In the genomic region with DNA sequence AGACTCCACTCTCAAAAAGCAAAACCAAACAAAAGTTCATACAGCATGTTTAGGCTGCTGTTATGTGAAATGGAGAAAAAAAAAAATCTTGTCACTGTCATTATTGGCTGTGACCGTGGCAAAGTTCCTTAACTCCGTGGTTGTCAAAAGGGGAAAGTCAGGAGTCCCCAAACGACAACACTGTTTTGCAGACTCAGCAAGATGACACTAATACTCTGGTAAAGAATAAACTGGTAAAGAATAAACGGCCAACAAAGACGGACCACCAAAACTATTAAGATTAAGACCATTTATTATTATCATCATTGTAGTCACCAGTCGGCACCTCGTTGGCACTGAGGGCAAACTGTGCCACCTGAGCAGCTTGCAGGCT, we compare ENCODE assay signal across 8 mouse cellular contexts. TPM values are rescaled to one million over a fixed set of nuclear protein-coding genes. Genes with fewer than 3 reads are reported as not detected.
DNase-seq lines count a peak whose midpoint lies in the region; ATAC-seq lines count a peak whose summit lies in the region.

No protein-coding gene starts in this region.

- H3K4me3 ChIP-seq in kidney, embryonic 16.5 days (ENCODE audit: low read length) = peak overlapping the region; percentile 82
- H3K4me3 ChIP-seq in embryonic facial prominence, embryonic 10.5 days = peak overlapping the region; percentile 98
- H3K4me3 ChIP-seq in hindbrain, embryonic 16.5 days (ENCODE audit: low read length) = peak overlapping the region; percentile 90
- peak overlapping the region; percentile 73 for H3K4me3 ChIP-seq in midbrain, embryonic 16.5 days (ENCODE audit: low read depth, low read length)

- intact Hi-C loops in left cerebral cortex, postnatal 25 days (cut with DNase I) = no loop called here

- H3K9me3 ChIP-seq in kidney, embryonic 16.5 days (ENCODE audit: low read length) = no peaks in the 10 kb centered on the region
- H3K9me3 ChIP-seq in embryonic facial prominence, embryonic 10.5 days = no peaks in the 10 kb centered on the region
- no peaks in the 10 kb centered on the region for H3K9me3 ChIP-seq in hindbrain, embryonic 16.5 days (ENCODE audit: control insufficient read depth, low read length)
- no peaks in the 10 kb centered on the region for H3K9me3 ChIP-seq in midbrain, embryonic 16.5 days (replicated peaks; ENCODE audit: control insufficient read depth, low read length, poor library complexity, severe bottlenecking)

- no peak for ATAC-seq in kidney, embryonic 16.5 days (ENCODE audit: low FRiP score, low TSS enrichment)
- no peak for ATAC-seq in hindbrain, embryonic 16.5 days
- no peak for ATAC-seq in midbrain, embryonic 16.5 days

- H3K4me2 ChIP-seq in kidney, embryonic 16.5 days (replicated peaks; ENCODE audit: low read depth, low read length) = peak overlapping the region; percentile 55
- H3K4me2 ChIP-seq in hindbrain, embryonic 16.5 days (ENCODE audit: low read length) = peak overlapping the region; percentile 72
- H3K4me2 ChIP-seq in midbrain, embryonic 16.5 days (ENCODE audit: low read length) = peak overlapping the region; percentile 74

- peak overlapping the region; percentile 91 for H3K9ac ChIP-seq in kidney, embryonic 16.5 days (replicated peaks; ENCODE audit: low read length)
- H3K9ac ChIP-seq in hindbrain, embryonic 16.5 days (ENCODE audit: low read depth, low read length) = peak overlapping the region; percentile 92
- H3K9ac ChIP-seq in midbrain, embryonic 16.5 days (ENCODE audit: low read depth, low read length) = peak overlapping the region; percentile 90

- WGBS in kidney, embryonic 16.5 days = 1% methylated on average over 7 of the region's 7 CpGs
- WGBS in embryonic facial prominence, embryonic 10.5 days = 5% methylated on average over 7 of the region's 7 CpGs
- under 1% methylated on average over 7 of the region's 7 CpGs for WGBS in hindbrain, embryonic 16.5 days
- WGBS in midbrain, embryonic 16.5 days = 2% methylated on average over 7 of the region's 7 CpGs

- H3K27me3 ChIP-seq in kidney, embryonic 16.5 days (ENCODE audit: insufficient read depth, low read length) = no peaks in the 10 kb centered on the region
- H3K27me3 ChIP-seq in embryonic facial prominence, embryonic 10.5 days (replicated peaks; ENCODE audit: low read depth, poor library complexity, severe bottlenecking) = no peaks in the 10 kb centered on the region
- H3K27me3 ChIP-seq in hindbrain, embryonic 16.5 days (replicated peaks; ENCODE audit: control insufficient read depth, insufficient read depth, low read length) = no peaks in the 10 kb centered on the region
- H3K27me3 ChIP-seq in midbrain, embryonic 16.5 days (ENCODE audit: control insufficient read depth, insufficient read depth, low read depth, low read length) = no peaks in the 10 kb centered on the region

- peaks cover 41% of the 10 kb centered on the region for H3K4me1 ChIP-seq in kidney, embryonic 16.5 days (ENCODE audit: insufficient read depth, low read length)
- H3K4me1 ChIP-seq in embryonic facial prominence, embryonic 10.5 days = peaks cover 59% of the 10 kb centered on the region
- peaks cover 29% of the 10 kb centered on the region for H3K4me1 ChIP-seq in hindbrain, embryonic 16.5 days (ENCODE audit: control insufficient read depth, insufficient read depth, low read depth, low read length)
- H3K4me1 ChIP-seq in midbrain, embryonic 16.5 days (ENCODE audit: control insufficient read depth, insufficient read depth, low read length) = peaks cover 26% of the 10 kb centered on the region

- H3K27ac ChIP-seq in kidney, embryonic 16.5 days (ENCODE audit: low read length) = peak overlapping the region; percentile 90
- H3K27ac ChIP-seq in embryonic facial prominence, embryonic 10.5 days (replicated peaks) = peak overlapping the region; percentile 97
- H3K27ac ChIP-seq in hindbrain, embryonic 16.5 days (ENCODE audit: low read depth, low read length) = peak overlapping the region; percentile 91
- H3K27ac ChIP-seq in midbrain, embryonic 16.5 days (ENCODE audit: low read length) = peak overlapping the region; percentile 86

- no peak for DNase-seq in kidney, postnatal 14 days
- DNase-seq in embryonic facial prominence, embryonic 10.5 days (ENCODE audit: low spot score) = no peak
- DNase-seq in retina, postnatal 1 day = no peak
- no peak for DNase-seq in left cerebral cortex, postnatal 25 days (ENCODE audit: low spot score in 2 of 2)
- no peak for DNase-seq in left cerebral cortex, adult 11 months (ENCODE audit: low spot score)

- peaks cover 70% of the 10 kb centered on the region for H3K36me3 ChIP-seq in kidney, embryonic 16.5 days (ENCODE audit: insufficient read depth, low read length)
- peaks cover 85% of the 10 kb centered on the region for H3K36me3 ChIP-seq in embryonic facial prominence, embryonic 10.5 days (replicated peaks)
- H3K36me3 ChIP-seq in hindbrain, embryonic 16.5 days (ENCODE audit: control insufficient read depth, insufficient read depth, low read length) = peaks cover 58% of the 10 kb centered on the region
- peaks cover 47% of the 10 kb centered on the region for H3K36me3 ChIP-seq in midbrain, embryonic 16.5 days (ENCODE audit: control insufficient read depth, insufficient read depth, low read length)

RNA-seq across cellular contexts. Expression of a gene that starts 0.6 kb away (rescaled TPM):
- polyA plus RNA-seq in kidney, embryonic 16.5 days (2015; fragmentation: Nextera tagmentation; extraction: Ambion mirVana) = 109 and 114 TPM in 2 replicates
- 112 and 122 TPM in 2 replicates for polyA plus RNA-seq in embryonic facial prominence, embryonic 10.5 days (2016; fragmentation: Nextera tagmentation; extraction: Ambion mirVana)
- 78.2 and 95.4 TPM in 2 replicates for polyA plus RNA-seq in hindbrain, embryonic 16.5 days (2015; fragmentation: Nextera tagmentation; extraction: Ambion mirVana)
- polyA plus RNA-seq in midbrain, embryonic 16.5 days (2015; fragmentation: Nextera tagmentation; extraction: Ambion mirVana) = 80.7 and 85.6 TPM in 2 replicates
- 10 to 100 TPM; 67.8 to 73.7 TPM for total RNA-seq in left cerebral cortex, postnatal 25 days (2021)

RNA-seq across cellular contexts. Expression of a gene that starts 6.9 kb away (rescaled TPM):
- 1,143 and 1,180 TPM in 2 replicates for polyA plus RNA-seq in kidney, embryonic 16.5 days (2015; fragmentation: Nextera tagmentation; extraction: Ambion mirVana)
- polyA plus RNA-seq in embryonic facial prominence, embryonic 10.5 days (2016; fragmentation: Nextera tagmentation; extraction: Ambion mirVana) = 758 and 801 TPM in 2 replicates
- 743 and 792 TPM in 2 replicates for polyA plus RNA-seq in hindbrain, embryonic 16.5 days (2015; fragmentation: Nextera tagmentation; extraction: Ambion mirVana)
- 662 and 691 TPM in 2 replicates for polyA plus RNA-seq in midbrain, embryonic 16.5 days (2015; fragmentation: Nextera tagmentation; extraction: Ambion mirVana)
- total RNA-seq in left cerebral cortex, postnatal 25 days (2021) = 100 to 1,000 TPM; 562 to 564 TPM

RNA-seq across cellular contexts. Expression of a gene that starts 8.5 kb away (rescaled TPM):
- polyA plus RNA-seq in kidney, embryonic 16.5 days (2015; fragmentation: Nextera tagmentation; extraction: Ambion mirVana) = 49.7 and 51.6 TPM in 2 replicates
- polyA plus RNA-seq in embryonic facial prominence, embryonic 10.5 days (2016; fragmentation: Nextera tagmentation; extraction: Ambion mirVana) = 45.2 and 47.3 TPM in 2 replicates
- polyA plus RNA-seq in hindbrain, embryonic 16.5 days (2015; fragmentation: Nextera tagmentation; extraction: Ambion mirVana) = 40.6 and 40.7 TPM in 2 replicates
- 35.0 and 37.4 TPM in 2 replicates for polyA plus RNA-seq in midbrain, embryonic 16.5 days (2015; fragmentation: Nextera tagmentation; extraction: Ambion mirVana)
- total RNA-seq in left cerebral cortex, postnatal 25 days (2021) = 10 to 100 TPM; 23.4 to 24.7 TPM

RNA-seq across cellular contexts. Expression of a gene that starts 16.9 kb away (rescaled TPM):
- polyA plus RNA-seq in kidney, embryonic 16.5 days (2015; fragmentation: Nextera tagmentation; extraction: Ambion mirVana) = 110 and 120 TPM in 2 replicates
- polyA plus RNA-seq in embryonic facial prominence, embryonic 10.5 days (2016; fragmentation: Nextera tagmentation; extraction: Ambion mirVana) = 133 and 138 TPM in 2 replicates
- polyA plus RNA-seq in hindbrain, embryonic 16.5 days (2015; fragmentation: Nextera tagmentation; extraction: Ambion mirVana) = 112 and 114 TPM in 2 replicates
- 108 and 113 TPM in 2 replicates for polyA plus RNA-seq in midbrain, embryonic 16.5 days (2015; fragmentation: Nextera tagmentation; extraction: Ambion mirVana)
- total RNA-seq in left cerebral cortex, postnatal 25 days (2021) = 10 to 100 TPM; 42.5 to 46.0 TPM

RNA-seq across cellular contexts. Expression of a gene that starts 17.2 kb away (rescaled TPM):
- 6.6 and 9.0 TPM in 2 replicates for polyA plus RNA-seq in kidney, embryonic 16.5 days (2015; fragmentation: Nextera tagmentation; extraction: Ambion mirVana)
- polyA plus RNA-seq in embryonic facial prominence, embryonic 10.5 days (2016; fragmentation: Nextera tagmentation; extraction: Ambion mirVana) = 2.8 and 3.0 TPM in 2 replicates
- 15.4 and 17.1 TPM in 2 replicates for polyA plus RNA-seq in hindbrain, embryonic 16.5 days (2015; fragmentation: Nextera tagmentation; extraction: Ambion mirVana)
- polyA plus RNA-seq in midbrain, embryonic 16.5 days (2015; fragmentation: Nextera tagmentation; extraction: Ambion mirVana) = 11.7 and 12.4 TPM in 2 replicates
- total RNA-seq in left cerebral cortex, postnatal 25 days (2021) = 1 to 10 TPM; 8.3 to 9.5 TPM
